Mouse (Mus musculus): ENCODE data around the gene Ccpg1. TPM values are rescaled to one million over a fixed set of nuclear protein-coding genes. Genes with fewer than 3 reads are reported as not detected.

The Ccpg1 gene
- polyA plus RNA-seq, 1 experiment from 2014 or later = 65.3 TPM

- WGBS (ENCODE audit: missing documents) = 98% methylated on average over 5 of the region's 5 CpGs
These were observed 12.8 kb upstream of the Ccpg1 start for GRCm38 (mm10) chr9:72972435-72972834.

GRCm38 (mm10) chr9:72972984-72973383 is 12.2 kb upstream of the Ccpg1 start:
- no peak overlapping the region for H3K27ac ChIP-seq
- H3K36me3 ChIP-seq (ENCODE audit: inconsistent target) = no peaks in the 10 kb centered on the region
- no peaks in the 10 kb centered on the region for H3K79me2 ChIP-seq (ENCODE audit: inconsistent target)
- no peak overlapping the region for H3K4me3 ChIP-seq (ENCODE audit: inconsistent target)

More at GRCm38 (mm10) chr9:72972435-72972834, 12.8 kb upstream of the Ccpg1 start:
- Histone ChIP-seq H3K27ac (no peak overlapping the region), H3K79me2 (ENCODE audit: inconsistent target) (no peaks in the 10 kb centered on the region), H3K36me3 (ENCODE audit: inconsistent target) (no peaks in the 10 kb centered on the region), H3K4me3 (ENCODE audit: inconsistent target) (no peak overlapping the region)

DNA sequence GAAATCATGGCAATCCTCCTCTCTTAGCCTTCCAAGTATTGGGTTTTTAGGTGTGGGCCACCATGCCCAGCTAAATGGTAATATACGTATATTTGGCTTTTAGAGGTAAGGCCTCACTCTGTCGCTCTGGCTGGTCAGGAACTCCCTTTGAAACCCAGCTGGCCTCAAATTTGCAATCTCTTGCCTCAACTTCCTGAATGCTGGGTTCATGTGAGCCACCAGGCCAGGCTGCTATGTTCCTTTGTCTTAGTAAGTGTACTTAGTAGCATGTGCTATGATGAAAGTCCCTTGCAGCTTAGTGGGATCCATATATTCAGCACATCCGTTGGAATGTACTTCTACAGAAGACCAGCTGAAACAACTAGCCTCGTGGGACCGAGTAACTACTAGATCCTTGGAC is 10.5 kb upstream of the Ccpg1 start:
- no peak overlapping the region for H3K4me3 ChIP-seq (ENCODE audit: inconsistent target)
- H3K36me3 ChIP-seq (ENCODE audit: inconsistent target) = no peaks in the 10 kb centered on the region
- no peaks in the 10 kb centered on the region for H3K79me2 ChIP-seq (ENCODE audit: inconsistent target)
- 41% methylated on average over 5 of the region's 5 CpGs for WGBS (ENCODE audit: missing documents)
- H3K27ac ChIP-seq = no peak overlapping the region

DNA sequence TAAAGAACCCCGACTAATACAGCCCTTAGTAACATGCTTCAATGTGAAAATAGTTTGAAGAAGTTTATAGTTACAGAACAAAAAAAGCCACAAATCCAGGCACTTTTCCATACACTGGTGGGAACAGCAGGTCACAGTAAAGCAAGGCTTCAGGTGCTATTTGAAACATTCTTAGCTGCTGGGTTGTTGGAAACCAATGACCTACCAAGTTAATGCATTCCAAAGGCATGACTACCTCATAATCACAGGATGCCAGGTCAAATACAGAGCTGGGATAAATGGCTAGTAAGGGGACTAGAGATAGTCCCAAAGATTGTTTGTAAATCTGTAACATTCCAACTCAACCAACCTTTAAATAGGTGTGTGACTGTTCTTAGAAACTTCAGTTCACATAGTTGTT is 10.0 kb upstream of the Ccpg1 start:
- no peaks in the 10 kb centered on the region for H3K36me3 ChIP-seq (ENCODE audit: inconsistent target)
- H3K4me3 ChIP-seq (ENCODE audit: inconsistent target) = no peak overlapping the region
- 92% methylated on average over 1 of the region's 1 CpGs for WGBS (ENCODE audit: missing documents)
- H3K27ac ChIP-seq = no peak overlapping the region
- no peaks in the 10 kb centered on the region for H3K79me2 ChIP-seq (ENCODE audit: inconsistent target)

DNA sequence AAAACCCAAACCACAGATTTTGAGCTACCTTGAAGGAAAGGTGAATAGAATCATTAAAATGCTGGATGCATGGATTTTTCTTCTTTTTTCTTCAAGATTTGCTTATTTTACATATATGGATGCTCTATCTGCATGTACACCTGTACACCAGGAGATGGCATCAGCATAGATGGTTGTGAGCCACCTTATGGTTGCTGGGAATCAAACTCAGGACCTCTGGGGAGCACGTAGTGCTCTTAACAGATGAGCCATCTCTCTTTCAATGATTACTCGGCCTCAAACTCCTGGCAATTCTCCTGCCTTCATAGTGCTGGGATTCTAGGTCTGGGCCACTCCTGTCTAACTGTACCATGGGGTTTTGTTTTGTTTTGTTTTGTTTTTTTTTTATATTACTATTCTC is 2.2 kb upstream of the Ccpg1 start:
- Histone ChIP-seq H3K4me3 (ENCODE audit: inconsistent target) (no peak overlapping the region), H3K27ac (no peak overlapping the region), H3K79me2 (ENCODE audit: inconsistent target) (peaks cover 21% of the 10 kb centered on the region; the same call in 1 of the 2 replicates), H3K36me3 (ENCODE audit: inconsistent target) (no peaks in the 10 kb centered on the region)
- WGBS (ENCODE audit: missing documents) = 96% methylated on average over 2 of the region's 2 CpGs

DNA sequence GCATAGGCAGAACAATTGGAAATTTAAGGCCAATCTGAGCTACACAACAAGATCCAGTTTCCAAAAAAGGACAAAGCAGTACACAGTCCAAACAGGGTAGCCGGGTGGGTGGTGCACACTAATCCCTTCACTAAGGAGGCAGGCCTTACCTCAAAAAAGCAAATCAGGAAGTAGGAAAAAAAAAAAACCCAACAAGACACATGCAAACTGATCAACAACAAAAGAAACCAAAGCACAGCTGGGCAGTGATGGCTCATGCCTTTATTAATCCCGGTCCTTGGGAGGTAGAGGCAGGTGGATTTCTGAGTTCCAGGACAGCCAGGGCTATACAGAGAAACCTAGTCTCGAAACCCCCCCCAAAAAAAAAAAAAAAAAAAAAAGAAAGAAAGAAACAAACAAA is 2.5 kb downstream of the Ccpg1 start:
- Histone ChIP-seq H3K36me3 (ENCODE audit: inconsistent target) (no peaks in the 10 kb centered on the region), H3K79me2 (ENCODE audit: inconsistent target) (peaks cover 52% of the 10 kb centered on the region; the same call in 1 of the 2 replicates), H3K27ac (no peak overlapping the region), H3K4me3 (ENCODE audit: inconsistent target) (no peak overlapping the region)
- 60% methylated on average over 3 of the region's 3 CpGs for WGBS (ENCODE audit: missing documents)

DNA sequence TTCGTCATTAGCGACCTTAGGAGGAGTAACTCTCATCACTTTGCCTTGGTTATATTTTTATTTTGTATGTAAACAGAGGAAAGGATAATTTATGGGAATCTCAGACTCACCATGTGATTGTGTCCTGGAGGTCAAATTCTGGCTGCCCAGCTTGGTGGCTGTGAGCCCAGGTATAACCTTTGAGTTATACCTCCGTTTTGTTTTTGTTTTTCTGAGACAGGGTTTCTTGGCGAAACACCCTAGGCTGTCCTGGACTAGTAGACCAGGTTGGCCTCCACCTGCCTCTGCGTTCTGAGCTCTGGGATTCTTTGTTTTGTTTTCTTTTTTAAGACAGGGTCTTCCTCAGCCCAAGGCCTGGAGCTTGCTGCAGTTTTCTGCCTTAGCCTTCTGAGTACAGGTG is 3.5 kb downstream of the Ccpg1 start:
- peaks cover 58% of the 10 kb centered on the region; the same call in 1 of the 2 replicates for H3K79me2 ChIP-seq (ENCODE audit: inconsistent target)
- H3K36me3 ChIP-seq (ENCODE audit: inconsistent target) = no peaks in the 10 kb centered on the region
- WGBS (ENCODE audit: missing documents) = 96% methylated on average over 5 of the region's 5 CpGs
- no peak overlapping the region for H3K27ac ChIP-seq
- H3K4me3 ChIP-seq (ENCODE audit: inconsistent target) = no peak overlapping the region

DNA sequence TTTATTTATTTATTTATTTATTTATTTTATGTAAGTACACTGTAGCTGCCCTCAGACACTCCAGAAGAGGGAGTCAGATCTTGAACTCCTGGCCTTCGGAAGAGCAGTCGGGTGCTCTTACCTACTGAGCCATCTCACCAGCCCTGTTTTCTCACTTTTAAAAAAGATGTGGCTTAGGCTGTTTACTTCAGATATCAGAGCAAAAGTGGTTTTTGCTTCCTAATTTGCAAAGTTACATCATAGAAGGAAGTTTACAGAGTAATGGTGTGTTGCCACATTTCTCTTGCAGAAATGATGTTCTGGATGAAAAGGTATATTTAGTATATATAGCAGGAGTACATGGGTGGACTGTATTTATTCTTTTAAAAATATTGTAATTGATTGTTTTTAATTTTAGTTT is 6.2 kb downstream of the Ccpg1 start:
- no peaks in the 10 kb centered on the region for H3K36me3 ChIP-seq (ENCODE audit: inconsistent target)
- peaks cover 52% of the 10 kb centered on the region; the same call in 1 of the 2 replicates for H3K79me2 ChIP-seq (ENCODE audit: inconsistent target)
- H3K27ac ChIP-seq = no peak overlapping the region
- WGBS (ENCODE audit: missing documents) = 33% methylated on average over 2 of the region's 2 CpGs
- no peak overlapping the region for H3K4me3 ChIP-seq (ENCODE audit: inconsistent target)

GRCm38 (mm10) chr9:72992576-72992975 is 7.3 kb downstream of the Ccpg1 start:
- no peak overlapping the region for H3K4me3 ChIP-seq (ENCODE audit: inconsistent target)
- H3K27ac ChIP-seq = no peak overlapping the region
- 100% methylated on average over 5 of the region's 5 CpGs for WGBS (ENCODE audit: missing documents)
- no peaks in the 10 kb centered on the region for H3K36me3 ChIP-seq (ENCODE audit: inconsistent target)
- H3K79me2 ChIP-seq (ENCODE audit: inconsistent target) = peaks cover 41% of the 10 kb centered on the region; the same call in 1 of the 2 replicates

DNA sequence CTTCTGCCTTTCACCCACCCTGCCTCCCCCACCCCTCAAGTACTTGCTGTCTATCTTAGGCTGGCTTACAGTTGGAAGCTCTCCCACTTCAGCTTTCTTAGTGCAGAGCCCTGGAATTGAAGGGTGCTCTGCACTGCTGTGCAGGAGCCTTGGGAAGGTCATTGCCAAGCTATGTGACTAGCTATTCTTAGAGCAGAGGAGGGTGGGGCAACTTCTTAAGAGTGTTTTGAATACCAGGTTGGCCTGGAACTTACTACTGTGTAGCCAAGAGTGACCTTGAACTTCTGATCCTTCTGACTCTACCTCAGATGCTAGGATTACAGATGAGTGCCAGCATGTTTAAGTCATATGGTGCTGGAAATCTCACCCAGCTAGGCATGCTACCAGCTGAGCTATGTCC is 10.9 kb downstream of the Ccpg1 start:
- no peak overlapping the region for H3K27ac ChIP-seq
- H3K36me3 ChIP-seq (ENCODE audit: inconsistent target) = no peaks in the 10 kb centered on the region
- peaks cover 9% of the 10 kb centered on the region; the same call in 1 of the 2 replicates for H3K79me2 ChIP-seq (ENCODE audit: inconsistent target)
- H3K4me3 ChIP-seq (ENCODE audit: inconsistent target) = no peak overlapping the region

GRCm38 (mm10) chr9:72996806-72997205 is 11.6 kb downstream of the Ccpg1 start:
- WGBS (ENCODE audit: missing documents) = 90% methylated on average over 7 of the region's 7 CpGs
- Histone ChIP-seq H3K36me3 (ENCODE audit: inconsistent target) (no peaks in the 10 kb centered on the region), H3K79me2 (ENCODE audit: inconsistent target) (peaks cover 9% of the 10 kb centered on the region; the same call in 1 of the 2 replicates), H3K27ac (no peak overlapping the region), H3K4me3 (ENCODE audit: inconsistent target) (no peak overlapping the region)

DNA sequence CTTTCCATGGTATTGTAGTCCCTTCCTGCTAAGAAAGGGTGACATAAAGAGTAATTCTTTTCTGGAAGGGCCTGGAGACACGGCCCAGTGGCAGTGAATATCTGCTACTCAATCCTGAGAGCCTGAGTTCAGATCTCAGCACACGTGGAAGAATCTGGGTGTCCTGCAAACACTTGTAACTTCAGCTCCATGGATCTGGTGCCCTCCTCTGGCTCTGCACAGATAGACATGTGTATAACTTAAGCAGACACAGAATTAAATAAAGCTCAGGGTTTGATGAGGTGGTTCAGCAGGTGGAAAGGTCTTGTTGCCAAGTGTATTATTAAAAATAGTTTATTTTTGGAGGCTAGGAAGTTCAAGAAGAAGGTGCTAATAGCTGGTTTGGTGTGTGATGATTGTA is 15.3 kb downstream of the Ccpg1 start:
- no peaks in the 10 kb centered on the region for H3K79me2 ChIP-seq (ENCODE audit: inconsistent target)
- 100% methylated on average over 2 of the region's 2 CpGs for WGBS (ENCODE audit: missing documents)
- no peak overlapping the region for H3K4me3 ChIP-seq (ENCODE audit: inconsistent target)
- H3K36me3 ChIP-seq (ENCODE audit: inconsistent target) = peaks cover 9% of the 10 kb centered on the region; the same call in 1 of the 2 replicates
- no peak overlapping the region for H3K27ac ChIP-seq

DNA sequence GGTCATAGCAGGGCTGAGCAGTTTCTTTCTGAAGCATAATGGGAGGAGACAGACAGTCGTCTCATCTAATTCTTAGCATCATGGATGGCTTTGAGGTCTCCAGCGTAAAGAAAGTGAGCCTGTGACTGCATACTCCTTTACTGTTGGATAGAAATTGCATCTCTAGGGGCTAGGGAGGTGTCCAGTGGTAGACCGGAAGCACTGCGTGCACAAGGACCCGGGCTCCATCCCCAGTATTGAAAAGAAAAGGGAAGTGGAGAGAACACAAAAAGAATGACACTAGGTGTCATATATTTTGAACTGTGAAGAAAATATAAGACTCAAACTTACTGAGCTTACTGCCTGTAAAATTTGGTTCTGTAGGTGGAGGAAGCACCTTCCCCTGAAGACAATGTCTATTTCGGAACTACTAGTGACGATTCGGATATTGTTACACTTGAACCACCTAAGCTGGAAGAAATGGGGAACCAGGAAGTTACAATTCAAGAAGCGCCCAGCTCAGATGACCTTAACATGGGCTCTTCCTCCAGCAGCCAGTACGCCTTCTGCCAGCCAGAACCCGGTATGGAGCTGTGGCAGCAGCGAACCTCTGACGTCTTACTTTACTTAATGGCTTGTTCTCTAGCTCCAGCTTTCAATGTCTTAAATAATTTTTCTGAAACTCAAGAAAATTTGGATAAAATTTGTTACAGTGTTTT is 16.2 kb downstream of the Ccpg1 start:
- WGBS (ENCODE audit: missing documents) = 84% methylated on average over 13 of the region's 13 CpGs
- H3K4me3 ChIP-seq (ENCODE audit: inconsistent target) = no peak overlapping the region
- peaks cover 18% of the 10 kb centered on the region; the same call in 1 of the 2 replicates for H3K36me3 ChIP-seq (ENCODE audit: inconsistent target)
- no peak overlapping the region for H3K27ac ChIP-seq
- H3K79me2 ChIP-seq (ENCODE audit: inconsistent target) = no peaks in the 10 kb centered on the region

DNA sequence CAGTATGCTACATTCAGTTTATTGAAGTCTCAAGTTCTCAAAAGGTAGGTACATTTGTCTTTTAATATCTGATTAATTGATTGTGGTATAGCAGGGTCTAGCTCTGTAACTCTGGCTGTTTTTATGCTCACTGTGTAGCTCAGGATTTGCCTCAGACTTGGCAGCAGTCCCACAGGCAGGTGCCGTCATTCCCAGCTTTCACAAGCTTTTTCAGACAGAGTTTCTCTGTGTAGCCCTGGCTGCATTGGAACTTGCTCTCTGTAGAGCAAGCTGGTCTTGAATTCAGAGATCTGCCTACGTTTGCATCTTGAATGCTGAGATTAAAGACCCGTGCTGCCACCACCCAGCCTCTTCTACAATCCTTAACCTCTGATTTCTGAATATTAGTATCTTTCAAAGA is 16.9 kb downstream of the Ccpg1 start:
- 96% methylated on average over 3 of the region's 3 CpGs for WGBS (ENCODE audit: missing documents)

GRCm38 (mm10) chr9:73004076-73004475 is 18.8 kb downstream of the Ccpg1 start:
- no peak overlapping the region for H3K4me3 ChIP-seq (ENCODE audit: inconsistent target)
- H3K36me3 ChIP-seq (ENCODE audit: inconsistent target) = peaks cover 22% of the 10 kb centered on the region; the same call in 1 of the 2 replicates
- 98% methylated on average over 8 of the region's 8 CpGs for WGBS (ENCODE audit: missing documents)
- H3K79me2 ChIP-seq (ENCODE audit: inconsistent target) = no peaks in the 10 kb centered on the region
- H3K27ac ChIP-seq = no peak overlapping the region

More for the DNA sequence above, 16.9 kb downstream of the Ccpg1 start:
- Histone ChIP-seq H3K79me2 (ENCODE audit: inconsistent target) (no peaks in the 10 kb centered on the region), H3K36me3 (ENCODE audit: inconsistent target) (peaks cover 22% of the 10 kb centered on the region; the same call in 1 of the 2 replicates), H3K27ac (no peak overlapping the region), H3K4me3 (ENCODE audit: inconsistent target) (no peak overlapping the region)

- Histone ChIP-seq H3K4me3 (ENCODE audit: inconsistent target) (no peak overlapping the region), H3K79me2 (ENCODE audit: inconsistent target) (no peaks in the 10 kb centered on the region), H3K36me3 (ENCODE audit: inconsistent target) (peaks cover 23% of the 10 kb centered on the region; the same call in 1 of the 2 replicates), H3K27ac (no peak overlapping the region)
- 87% methylated on average over 6 of the region's 6 CpGs for WGBS (ENCODE audit: missing documents)
These were observed 19.9 kb downstream of the Ccpg1 start for GRCm38 (mm10) chr9:73005106-73005505.

Measured in macrophage (primary cell).